Mouse (Mus musculus) MEL-GATA-1-ER (cell line): ENCODE data around the gene Dtx3.

Source experiments
- DNase-seq: peaks from one replicate; pipeline ENCODE4 v3.0.0-alpha.2; 2012; ENCODE audit warnings: low read depth; ENCODE audit errors: extremely low read depth

The Dtx3 gene

GRCm38 (mm10) chr10:127187371-127188078 lies 8.0 kb downstream of the Dtx3 start:
- no peak for DNase-seq

GRCm38 (mm10) chr10:127186451-127186850 lies 9.1 kb downstream of the Dtx3 start:
- no peak for DNase-seq

- no peak for DNase-seq
Measured at GRCm38 (mm10) chr10:127185506-127185905, 10.0 kb downstream of the Dtx3 start.

- DNase-seq: no peak
Measured at GRCm38 (mm10) chr10:127185101-127185500, 10.4 kb downstream of the Dtx3 start.

GRCm38 (mm10) chr10:127183759-127184158 lies 11.8 kb downstream of the Dtx3 start:
- DNase-seq: no peak

GRCm38 (mm10) chr10:127182624-127183023 lies 12.9 kb downstream of the Dtx3 start:
- no peak for DNase-seq

GRCm38 (mm10) chr10:127181566-127181965 lies 14.0 kb downstream of the Dtx3 start:
- DNase-seq: no peak

- DNase-seq: no peak
Measured at GRCm38 (mm10) chr10:127180695-127181047, 14.9 kb downstream of the Dtx3 start.

GRCm38 (mm10) chr10:127179871-127180694 lies 15.4 kb downstream of the Dtx3 start, which contains the start of gene Slc26a10:
TSS of gene Slc26a10 (minus strand) at chr10:127180645.
- no peak for DNase-seq

GRCm38 (mm10) chr10:127178286-127179027 lies 17.1 kb downstream of the Dtx3 start:
- DNase-seq: no peak

- DNase-seq: no peak
Measured at GRCm38 (mm10) chr10:127177719-127178118, 17.8 kb downstream of the Dtx3 start.

GRCm38 (mm10) chr10:127177235-127177634 lies 18.3 kb downstream of the Dtx3 start:
- DNase-seq: no peak

GRCm38 (mm10) chr10:127176756-127177155 lies 18.8 kb downstream of the Dtx3 start:
- DNase-seq: no peak

GRCm38 (mm10) chr10:127176228-127176627 lies 19.3 kb downstream of the Dtx3 start:
- no peak for DNase-seq

- no peak for DNase-seq
Measured at GRCm38 (mm10) chr10:127174170-127174569, 21.4 kb downstream of the Dtx3 start.

- DNase-seq: no peak
Measured at GRCm38 (mm10) chr10:127173148-127174065, 22.1 kb downstream of the Dtx3 start.

- DNase-seq: no peak
Measured at GRCm38 (mm10) chr10:127171631-127172200, 23.8 kb downstream of the Dtx3 start.

- DNase-seq: no peak
Measured at GRCm38 (mm10) chr10:127170837-127171272, 24.7 kb downstream of the Dtx3 start.

GRCm38 (mm10) chr10:127170002-127170401 lies 25.5 kb downstream of the Dtx3 start:
- DNase-seq: no peak

- DNase-seq: no peak
Measured at GRCm38 (mm10) chr10:127167614-127168192, 27.8 kb downstream of the Dtx3 start.
